Mouse (Mus musculus): Measurements from ENCODE around the gene Gm10719.
"Not testable (repeated sequence)": the region's sequence is repeated elsewhere in the genome, so short reads cannot be mapped to it uniquely, and the experiment has no call there.

The Gm10719 gene

DNA sequence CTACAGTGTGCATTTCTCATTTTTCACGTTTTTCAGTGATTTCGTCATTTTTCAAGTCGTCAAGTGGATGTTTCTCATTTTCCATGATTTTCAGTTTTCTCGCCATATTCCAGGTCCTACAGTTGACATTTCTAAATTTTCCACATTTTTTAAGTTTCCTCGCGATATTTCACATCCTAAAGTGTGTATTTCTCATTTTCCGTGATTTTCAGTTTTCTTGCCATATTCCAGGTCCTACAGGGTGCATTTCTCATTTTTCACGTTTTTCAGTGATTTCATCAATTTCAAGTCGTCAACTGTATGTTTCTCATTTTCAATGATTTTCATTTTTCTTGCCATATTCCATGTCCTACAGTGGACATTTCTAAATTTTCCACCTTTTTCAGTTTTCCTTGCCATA, at the start of gene Gm10719:
Gene Gm10719, plus strand, starts transcription at position 301 of the 400 bp plus-strand sequence.
- not testable (repeated sequence) for DNase-seq

DNA sequence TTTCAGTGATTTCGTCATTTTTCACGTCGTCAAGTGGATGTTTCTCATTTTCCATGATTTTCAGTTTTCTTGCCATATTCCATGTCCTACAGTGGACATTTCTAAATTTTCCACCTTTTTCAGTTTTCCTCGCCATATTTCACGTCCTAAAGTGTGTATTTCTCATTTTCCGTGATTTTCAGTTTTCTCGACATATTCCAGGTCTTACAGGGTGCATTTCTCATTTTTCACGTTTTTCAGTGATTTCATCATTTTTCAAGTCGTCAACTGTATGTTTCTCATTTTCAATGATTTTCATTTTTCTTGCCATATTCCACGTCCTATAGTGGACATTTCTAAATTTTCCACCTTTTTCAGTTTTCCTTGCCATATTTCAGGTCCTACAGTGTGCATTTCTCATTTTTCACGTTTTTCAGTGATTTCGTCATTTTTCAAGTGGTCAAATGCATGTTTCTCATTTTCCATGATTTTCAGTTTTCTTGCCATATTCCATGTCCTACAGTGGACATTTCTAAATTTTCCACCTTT, 16.7 kb upstream of the Gm10719 start, which contains the start of gene Gm10722:
Gene Gm10722, plus strand, starts transcription at position 478 of the 528 bp plus-strand sequence.
- DNase-seq = peak; percentile 28

DNA sequence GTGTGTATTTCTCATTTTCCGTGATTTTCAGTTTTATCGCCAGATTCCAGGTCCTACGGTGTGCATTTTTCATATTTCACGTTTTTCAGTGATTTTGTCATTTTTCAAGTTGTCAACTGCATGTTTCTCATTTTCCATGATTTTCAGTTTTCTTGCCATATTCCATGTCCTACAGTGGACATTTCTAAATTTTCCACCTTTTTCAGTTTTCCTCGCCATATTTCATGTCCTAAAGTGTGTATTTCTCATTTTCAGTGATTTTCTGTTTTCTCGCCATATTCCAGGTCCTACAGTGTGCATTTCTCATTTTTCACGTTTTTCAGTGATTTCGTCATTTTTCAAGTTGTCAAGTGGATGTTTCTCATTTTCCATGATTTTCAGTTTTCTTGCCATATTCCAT, 16.2 kb upstream of the Gm10719 start:
- not testable (repeated sequence) for DNase-seq

DNA sequence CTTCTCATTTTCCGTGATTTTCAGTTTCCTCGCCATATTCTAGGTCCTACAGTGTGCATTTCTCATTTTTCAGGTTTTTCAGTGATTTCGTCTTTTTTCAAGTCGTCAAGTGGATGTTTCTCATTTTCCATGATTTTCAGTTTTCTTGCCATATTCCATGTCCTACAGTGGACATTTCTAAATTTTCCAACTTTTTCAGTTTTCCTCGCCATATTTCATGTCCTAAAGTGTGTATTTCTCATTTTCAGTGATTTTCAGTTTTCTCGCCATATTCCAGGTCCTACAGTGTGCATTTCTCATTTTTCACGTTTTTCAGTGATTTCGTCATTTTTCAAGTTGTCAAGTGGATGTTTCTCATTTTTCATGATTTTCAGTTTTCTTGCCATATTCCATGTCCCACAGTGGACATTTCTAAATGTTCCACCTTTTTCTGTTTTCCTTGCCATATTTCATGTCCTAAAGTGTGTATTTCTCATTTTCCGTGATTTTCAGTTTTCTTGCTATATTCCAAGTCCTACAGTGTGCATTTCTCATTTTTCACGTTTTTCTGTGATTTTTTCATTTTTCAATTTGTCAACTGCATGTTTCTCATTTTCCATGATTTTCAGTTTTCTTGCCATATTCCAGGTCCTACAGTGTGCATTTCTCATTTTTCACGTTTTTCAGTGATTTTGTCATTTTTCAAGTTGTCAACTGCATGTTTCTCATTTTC, 15.1 kb upstream of the Gm10719 start:
- DNase-seq = peak; percentile 31

DNA sequence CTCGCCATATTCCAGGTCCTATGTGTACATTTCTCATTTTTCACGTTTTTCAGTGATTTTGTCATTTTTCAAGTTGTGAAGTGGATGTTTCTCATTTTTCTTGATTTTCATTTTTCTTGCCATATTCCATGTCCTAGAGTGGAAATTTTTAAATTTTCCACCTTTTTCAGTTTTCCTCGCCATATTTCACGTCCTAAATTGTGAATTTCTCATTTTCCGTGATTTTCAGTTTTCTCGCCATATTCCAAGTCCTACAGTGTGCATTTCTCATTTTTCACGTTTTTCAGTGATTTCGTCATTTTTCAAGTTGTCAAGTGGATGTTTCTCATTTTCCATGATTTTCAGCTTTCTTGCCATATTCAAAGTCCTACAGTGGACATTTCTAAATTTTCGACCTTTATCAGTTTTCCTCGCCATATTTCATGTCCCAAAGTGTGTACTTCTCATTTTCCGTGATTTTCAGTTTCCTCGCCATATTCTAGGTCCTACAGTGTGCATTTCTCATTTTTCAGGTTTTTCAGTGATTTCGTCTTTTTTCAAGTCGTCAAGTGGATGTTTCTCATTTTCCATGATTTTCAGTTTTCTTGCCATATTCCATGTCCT, 14.3 kb upstream of the Gm10719 start, which contains the start of gene Gm11168:
Gene Gm11168, plus strand, starts transcription at position 553 of the 603 bp plus-strand sequence.
- DNase-seq = not testable (repeated sequence)

DNA sequence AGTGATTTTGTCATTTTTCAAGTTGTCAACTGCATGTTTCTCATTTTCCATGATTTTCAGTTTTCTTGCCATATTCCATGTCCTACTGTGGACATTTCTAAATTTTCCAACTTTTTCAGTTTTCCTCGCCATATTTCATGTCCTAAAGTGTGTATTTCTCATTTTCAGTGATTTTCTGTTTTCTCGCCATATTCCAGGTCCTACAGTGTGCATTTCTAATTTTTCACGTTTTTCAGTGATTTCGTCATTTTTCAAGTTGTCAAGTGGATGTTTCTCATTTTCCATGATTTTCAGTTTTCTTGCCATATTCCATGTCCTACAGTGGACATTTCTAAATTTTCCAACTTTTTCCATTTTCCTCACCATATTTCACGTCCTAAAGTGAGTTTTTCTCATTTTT, 11.0 kb upstream of the Gm10719 start:
- DNase-seq = not testable (repeated sequence)

DNA sequence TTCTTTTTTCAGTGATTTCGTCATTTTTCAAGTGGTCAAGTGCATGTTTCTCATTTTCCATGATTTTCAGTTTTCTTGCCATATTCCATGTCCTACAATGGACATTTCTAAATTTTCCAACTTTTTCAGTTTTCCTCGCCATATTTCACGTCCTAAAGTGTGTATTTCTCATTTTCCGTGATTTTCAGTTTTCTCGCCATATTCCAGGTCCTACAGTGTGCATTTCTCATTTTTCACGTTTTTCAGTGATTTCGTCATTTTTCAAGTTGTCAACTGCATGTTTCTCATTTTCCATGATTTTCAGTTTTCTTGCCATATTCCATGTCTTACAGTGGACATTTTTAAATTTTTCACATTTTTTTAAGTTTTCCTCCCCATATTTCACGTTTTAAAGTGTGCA, 10.6 kb upstream of the Gm10719 start:
- not testable (repeated sequence) for DNase-seq

DNA sequence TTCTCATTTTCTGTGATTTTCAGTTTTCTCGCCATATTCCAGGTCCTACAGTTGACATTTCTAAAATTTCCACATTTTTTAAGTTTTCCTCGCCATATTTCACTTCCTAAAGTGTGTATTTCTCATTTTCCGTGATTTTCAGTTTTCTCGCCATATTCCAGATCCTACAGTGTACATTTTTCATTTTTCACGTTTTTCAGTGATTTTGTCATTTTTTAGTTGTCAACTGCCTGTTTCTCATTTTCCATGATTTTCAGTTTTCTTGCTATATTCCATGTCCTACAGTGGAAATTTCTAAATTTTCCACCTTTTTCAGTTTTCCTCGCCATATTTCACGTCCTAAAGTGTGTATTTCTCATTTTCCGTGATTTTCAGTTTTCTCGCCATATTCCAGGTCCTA, 9.9 kb upstream of the Gm10719 start:
- DNase-seq = peak; percentile 2

DNA sequence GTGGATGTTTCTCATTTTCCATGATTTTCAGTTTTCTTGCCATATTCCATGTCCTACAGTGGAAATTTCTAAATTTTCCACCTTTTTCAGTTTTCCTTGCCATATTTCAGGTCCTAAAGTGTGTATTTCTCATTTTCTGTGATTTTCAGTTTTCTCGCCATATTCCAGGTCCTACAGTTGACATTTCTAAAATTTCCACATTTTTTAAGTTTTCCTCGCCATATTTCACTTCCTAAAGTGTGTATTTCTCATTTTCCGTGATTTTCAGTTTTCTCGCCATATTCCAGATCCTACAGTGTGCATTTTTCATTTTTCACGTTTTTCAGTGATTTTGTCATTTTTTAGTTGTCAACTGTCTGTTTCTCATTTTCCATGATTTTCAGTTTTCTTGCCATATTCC, 7.9 kb upstream of the Gm10719 start:
- DNase-seq = not testable (repeated sequence)

DNA sequence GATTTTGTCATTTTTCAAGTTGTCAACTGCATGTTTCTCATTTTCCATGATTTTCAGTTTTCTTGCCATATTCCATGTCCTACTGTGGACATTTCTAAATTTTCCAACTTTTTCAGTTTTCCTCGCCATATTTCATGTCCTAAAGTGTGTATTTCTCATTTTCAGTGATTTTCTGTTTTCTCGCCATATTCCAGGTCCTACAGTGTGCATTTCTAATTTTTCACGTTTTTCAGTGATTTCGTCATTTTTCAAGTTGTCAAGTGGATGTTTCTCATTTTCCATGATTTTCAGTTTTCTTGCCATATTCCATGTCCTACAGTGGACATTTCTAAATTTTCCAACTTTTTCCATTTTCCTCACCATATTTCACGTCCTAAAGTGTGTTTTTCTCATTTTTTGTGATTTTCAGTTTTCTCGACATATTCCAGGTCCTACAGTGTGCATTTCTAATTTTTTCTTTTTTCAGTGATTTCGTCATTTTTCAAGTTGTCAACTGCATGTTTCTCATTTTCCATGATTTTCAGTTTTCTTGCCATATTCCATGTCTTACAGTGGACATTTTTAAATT, 5.1 kb upstream of the Gm10719 start:
- not testable (repeated sequence) for DNase-seq

DNA sequence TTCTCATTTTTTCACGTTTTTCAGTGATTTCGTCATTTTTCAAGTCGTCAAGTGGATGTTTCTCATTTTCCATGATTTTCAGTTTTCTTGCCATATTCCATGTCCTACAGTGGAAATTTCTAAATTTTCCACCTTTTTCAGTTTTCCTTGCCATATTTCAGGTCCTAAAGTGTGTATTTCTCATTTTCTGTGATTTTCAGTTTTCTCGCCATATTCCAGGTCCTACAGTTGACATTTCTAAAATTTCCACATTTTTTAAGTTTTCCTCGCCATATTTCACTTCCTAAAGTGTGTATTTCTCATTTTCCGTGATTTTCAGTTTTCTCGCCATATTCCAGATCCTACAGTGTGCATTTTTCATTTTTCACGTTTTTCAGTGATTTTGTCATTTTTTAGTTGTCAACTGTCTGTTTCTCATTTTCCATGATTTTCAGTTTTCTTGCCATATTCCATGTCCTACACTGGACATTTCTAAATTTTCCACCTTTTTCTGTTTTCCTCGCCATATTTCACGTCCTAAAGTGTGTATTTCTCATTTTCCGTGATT, 4.4 kb upstream of the Gm10719 start, which contains the start of gene Gm10721:
Gene Gm10721, plus strand, starts transcription at position 408 of the 547 bp plus-strand sequence.
- not testable (repeated sequence) for DNase-seq

DNA sequence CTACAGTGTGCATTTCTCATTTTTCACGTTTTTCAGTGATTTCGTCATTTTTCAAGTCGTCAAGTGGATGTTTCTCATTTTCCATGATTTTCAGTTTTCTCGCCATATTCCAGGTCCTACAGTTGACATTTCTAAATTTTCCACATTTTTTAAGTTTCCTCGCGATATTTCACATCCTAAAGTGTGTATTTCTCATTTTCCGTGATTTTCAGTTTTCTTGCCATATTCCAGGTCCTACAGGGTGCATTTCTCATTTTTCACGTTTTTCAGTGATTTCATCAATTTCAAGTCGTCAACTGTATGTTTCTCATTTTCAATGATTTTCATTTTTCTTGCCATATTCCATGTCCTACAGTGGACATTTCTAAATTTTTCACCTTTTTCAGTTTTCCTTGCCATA, 1.9 kb upstream of the Gm10719 start, which contains the start of gene Gm10720:
Gene Gm10720, plus strand, starts transcription at position 301 of the 400 bp plus-strand sequence.
- DNase-seq = not testable (repeated sequence)

DNA sequence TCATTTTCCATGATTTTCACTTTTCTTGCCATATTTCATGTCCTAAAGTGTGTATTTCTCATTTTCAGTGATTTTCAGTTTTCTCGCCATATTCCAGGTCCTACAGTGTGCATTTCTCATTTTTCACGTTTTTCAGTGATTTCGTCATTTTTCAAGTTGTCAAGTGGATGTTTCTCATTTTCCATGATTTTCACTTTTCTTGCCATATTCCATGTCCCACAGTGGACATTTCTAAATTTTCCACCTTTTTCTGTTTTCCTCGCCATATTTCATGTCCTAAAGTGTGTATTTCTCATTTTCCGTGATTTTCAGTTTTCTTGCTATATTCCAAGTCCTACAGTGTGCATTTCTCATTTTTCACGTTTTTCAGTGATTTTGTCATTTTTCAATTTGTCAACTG, 1.3 kb upstream of the Gm10719 start:
- DNase-seq = not testable (repeated sequence)

DNA sequence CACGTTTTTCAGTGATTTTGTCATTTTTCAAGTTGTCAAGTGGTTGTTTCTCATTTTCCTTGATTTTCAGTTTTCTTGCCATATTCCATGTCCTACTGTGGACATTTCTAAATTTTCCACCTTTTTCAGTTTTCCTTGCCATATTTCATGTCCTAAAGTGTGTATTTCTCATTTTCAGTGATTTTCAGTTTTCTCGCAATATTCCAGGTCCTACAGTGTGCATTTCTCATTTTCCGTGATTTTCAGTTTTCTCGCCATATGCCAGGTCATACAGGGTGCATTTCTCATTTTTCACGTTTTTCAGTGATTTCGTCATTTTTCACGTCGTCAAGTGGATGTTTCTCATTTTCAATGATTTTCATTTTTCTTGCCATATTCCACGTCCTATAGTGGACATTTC, 1.7 kb downstream of the Gm10719 start:
- not testable (repeated sequence) for DNase-seq

DNA sequence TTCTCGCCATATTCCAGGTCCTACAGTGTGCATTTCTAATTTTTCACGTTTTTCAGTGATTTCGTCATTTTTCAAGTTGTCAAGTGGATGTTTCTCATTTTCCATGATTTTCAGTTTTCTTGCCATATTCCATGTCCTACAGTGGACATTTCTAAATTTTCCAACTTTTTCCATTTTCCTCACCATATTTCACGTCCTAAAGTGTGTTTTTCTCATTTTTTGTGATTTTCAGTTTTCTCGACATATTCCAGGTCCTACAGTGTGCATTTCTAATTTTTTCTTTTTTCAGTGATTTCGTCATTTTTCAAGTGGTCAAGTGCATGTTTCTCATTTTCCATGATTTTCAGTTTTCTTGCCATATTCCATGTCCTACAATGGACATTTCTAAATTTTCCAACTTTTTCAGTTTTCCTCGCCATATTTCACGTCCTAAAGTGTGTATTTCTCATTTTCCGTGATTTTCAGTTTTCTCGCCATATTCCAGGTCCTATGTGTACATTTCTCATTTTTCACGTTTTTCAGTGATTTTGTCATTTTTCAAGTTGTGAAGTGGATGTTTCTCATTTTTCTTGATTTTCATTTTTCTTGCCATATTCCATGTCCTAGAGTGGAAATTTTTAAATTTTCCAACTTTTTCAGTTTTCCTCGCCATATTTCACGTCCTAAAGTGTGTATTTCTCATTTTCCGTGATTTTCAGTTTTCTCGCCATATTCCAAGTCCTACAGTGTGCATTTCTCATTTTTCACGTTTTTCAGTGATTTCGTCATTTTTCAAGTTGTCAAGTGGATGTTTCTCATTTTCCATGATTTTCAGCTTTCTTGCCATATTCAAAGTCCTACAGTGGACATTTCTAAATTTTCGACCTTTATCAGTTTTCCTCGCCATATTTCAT, 2.9 kb downstream of the Gm10719 start:
- not testable (repeated sequence) for DNase-seq

DNA sequence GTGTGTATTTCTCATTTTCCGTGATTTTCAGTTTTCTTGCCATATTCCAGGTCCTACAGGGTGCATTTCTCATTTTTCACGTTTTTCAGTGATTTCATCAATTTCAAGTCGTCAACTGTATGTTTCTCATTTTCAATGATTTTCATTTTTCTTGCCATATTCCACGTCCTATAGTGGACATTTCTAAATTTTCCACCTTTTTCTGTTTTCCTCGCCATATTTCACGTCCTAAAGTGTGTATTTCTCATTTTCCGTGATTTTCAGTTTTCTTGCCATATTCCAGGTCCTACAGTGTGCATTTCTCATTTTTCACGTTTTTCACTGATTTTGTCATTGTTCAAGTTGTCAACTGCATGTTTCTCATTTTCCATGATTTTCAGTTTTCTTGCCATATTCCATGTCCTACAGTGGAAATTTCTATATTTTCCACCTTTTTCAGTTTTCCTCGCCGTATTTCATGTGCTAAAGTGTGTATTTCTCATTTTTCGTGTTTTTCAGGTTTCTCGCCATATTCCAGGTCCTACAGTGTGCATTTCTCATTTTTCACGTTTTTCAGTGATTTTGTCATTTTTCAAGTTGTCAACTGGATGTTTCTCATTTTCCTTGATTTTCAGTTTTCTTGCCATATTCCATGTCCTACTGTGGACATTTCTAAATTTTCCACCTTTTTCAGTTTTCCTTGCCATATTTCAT, 5.3 kb downstream of the Gm10719 start:
- peak; percentile 16 for DNase-seq

DNA sequence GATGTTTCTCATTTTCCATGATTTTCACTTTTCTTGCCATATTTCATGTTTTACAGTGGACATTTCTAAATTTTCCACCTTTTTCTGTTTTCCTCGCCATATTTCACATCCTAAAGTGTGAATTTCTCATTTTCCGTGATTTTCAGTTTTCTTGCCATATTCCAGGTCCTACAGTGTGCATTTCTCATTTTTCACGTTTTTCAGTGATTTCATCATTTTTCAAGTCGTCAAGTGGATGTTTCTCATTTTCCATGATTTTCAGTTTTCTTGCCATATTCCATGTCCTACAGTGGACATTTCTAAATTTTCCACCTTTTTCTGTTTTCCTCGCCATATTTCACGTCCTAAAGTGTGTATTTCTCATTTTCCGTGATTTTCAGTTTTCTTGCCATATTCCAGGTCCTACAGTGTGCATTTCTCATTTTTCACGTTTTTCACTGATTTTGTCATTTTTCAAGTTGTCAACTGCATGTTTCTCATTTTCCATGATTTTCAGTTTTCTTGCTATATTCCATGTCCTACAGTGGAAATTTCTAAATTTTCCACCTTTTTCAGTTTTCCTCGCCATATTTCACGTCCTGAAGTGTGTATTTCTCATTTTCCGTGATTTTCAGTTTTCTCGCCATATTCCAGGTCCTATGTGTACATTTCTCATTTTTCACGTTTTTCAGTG, 6.2 kb downstream of the Gm10719 start, which contains the start of gene Gm10718:
Gene Gm10718, plus strand, starts transcription at position 236 of the 673 bp plus-strand sequence.
- not testable (repeated sequence) for DNase-seq

DNA sequence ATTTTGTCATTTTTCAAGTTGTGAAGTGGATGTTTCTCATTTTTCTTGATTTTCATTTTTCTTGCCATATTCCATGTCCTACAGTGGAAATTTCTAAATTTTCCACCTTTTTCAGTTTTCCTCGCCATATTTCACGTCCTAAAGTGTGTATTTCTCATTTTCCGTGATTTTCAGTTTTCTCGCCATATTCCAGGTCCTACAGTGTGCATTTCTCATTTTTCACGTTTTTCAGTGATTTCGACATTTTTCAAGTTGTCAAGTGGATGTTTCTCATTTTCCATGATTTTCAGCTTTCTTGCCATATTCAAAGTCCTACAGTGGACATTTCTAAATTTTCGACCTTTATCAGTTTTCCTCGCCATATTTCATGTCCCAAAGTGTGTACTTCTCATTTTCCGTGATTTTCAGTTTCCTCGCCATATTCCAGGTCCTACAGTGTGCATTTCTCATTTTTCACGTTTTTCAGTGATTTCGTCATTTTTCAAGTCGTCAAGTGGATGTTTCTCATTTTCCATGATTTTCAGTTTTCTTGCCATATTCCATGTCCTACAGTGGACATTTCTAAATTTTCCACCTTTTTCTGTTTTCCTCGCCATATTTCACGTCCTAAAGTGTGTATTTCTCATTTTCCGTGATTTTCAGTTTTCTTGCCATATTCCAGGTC, 6.9 kb downstream of the Gm10719 start:
- not testable (repeated sequence) for DNase-seq

DNA sequence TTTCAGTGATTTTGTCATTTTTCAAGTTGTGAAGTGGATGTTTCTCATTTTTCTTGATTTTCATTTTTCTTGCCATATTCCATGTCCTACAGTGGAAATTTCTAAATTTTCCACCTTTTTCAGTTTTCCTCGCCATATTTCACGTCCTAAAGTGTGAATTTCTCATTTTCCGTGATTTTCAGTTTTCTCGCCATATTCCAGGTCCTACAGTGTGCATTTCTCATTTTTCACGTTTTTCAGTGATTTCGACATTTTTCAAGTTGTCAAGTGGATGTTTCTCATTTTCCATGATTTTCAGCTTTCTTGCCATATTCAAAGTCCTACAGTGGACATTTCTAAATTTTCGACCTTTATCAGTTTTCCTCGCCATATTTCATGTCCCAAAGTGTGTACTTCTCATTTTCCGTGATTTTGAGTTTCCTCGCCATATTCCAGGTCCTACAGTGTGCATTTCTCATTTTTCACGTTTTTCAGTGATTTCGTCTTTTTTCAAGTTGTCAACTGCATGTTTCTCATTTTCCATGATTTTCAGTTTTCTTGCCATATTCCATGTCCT, 7.8 kb downstream of the Gm10719 start, which contains the start of gene Gm10717:
Gene Gm10717, plus strand, starts transcription at position 506 of the 556 bp plus-strand sequence.
- DNase-seq = not testable (repeated sequence)

DNA sequence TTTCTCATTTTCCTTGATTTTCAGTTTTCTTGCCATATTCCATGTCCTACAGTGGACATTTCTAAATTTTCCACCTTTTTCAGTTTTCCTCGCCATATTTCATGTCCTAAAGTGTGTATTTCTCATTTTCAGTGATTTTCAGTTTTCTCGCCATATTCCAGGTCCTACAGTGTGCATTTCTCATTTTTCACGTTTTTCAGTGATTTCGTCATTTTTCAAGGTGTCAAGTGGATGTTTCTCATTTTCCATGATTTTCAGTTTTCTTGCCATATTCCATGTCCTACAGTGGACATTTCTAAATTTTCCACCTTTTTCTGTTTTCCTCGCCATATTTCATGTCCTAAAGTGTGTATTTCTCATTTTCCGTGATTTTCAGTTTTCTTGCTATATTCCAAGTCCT, 8.4 kb downstream of the Gm10719 start:
- DNase-seq = not testable (repeated sequence)
